Mouse (Mus musculus): ENCODE data around the gene Iscu. TPM values are rescaled to one million over a fixed set of nuclear protein-coding genes. Genes with fewer than 3 reads are reported as not detected.
"Not testable (repeated sequence)": the region's sequence is repeated elsewhere in the genome, so short reads cannot be mapped to it uniquely, and the experiment has no call there.

Gene Iscu
- total RNA-seq, 2 experiments from 2014 or later: 36.4 to 54.9 TPM

DNA sequence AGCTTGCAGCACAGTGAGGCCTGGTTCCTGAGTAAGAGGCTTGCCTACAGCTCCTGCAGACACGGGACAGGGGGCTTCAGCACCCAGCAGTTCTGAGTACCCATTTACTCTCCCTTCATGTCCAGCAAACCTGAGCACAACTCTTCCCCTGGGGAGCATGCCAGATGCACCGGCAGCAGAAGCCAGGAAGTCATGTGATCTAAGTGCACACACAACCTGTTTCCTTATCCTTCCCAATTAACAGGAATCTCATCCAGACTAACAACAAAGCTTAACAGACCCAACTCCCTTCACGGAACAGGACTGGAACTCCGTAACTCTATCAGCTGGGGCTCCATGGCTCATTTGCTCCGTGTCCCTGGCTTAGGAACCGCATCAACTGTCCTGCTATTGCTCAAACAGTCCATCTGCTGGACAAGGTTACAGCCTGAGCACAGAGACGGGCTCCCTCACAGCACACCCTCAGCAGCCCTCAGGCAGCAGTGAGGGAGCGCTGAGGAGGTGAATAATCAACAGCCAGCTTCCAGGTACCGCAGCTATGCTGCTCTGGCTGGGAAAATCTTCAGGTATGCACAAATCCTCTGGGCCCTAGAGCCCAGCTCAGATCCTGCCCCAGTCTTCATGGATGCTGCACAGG is 20.9 kb upstream of the Iscu start:
- no peak for ATAC-seq (replicated peaks; ENCODE audit: low FRiP score, poor library complexity, severe bottlenecking)

DNA sequence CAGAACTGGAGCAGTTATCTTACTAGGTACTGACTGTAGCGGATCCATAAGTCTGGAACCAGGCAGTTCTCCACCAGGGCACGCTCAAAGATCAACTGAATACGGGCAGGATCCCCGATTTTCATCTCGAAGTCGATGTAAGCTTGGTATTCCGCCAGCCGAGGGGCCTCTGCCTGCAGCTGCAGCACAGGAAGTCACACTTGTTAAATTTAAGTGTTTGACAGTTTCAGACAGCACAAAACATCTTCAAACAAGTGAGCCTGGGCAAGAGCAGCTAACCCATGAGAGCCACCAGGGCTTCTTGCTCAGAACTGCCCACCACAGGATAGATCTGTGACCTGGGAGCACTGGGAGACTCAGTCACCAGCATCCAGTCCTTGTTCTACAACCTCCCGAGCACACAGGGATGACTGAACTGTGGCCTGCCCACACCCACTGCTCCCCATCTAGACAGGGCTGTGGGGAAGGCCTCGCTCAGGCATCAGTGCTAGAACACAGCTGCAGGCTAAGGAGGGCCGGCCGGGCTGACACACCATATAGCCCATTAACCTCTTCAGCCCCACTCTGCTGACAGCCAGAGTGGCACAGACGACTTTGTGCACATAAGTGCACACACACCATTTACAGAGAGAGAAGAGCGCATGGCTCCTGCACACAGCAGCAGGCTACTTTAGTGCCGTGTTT is 17.1 kb upstream of the Iscu start:
- ATAC-seq (replicated peaks; ENCODE audit: low FRiP score, poor library complexity, severe bottlenecking): no peak

DNA sequence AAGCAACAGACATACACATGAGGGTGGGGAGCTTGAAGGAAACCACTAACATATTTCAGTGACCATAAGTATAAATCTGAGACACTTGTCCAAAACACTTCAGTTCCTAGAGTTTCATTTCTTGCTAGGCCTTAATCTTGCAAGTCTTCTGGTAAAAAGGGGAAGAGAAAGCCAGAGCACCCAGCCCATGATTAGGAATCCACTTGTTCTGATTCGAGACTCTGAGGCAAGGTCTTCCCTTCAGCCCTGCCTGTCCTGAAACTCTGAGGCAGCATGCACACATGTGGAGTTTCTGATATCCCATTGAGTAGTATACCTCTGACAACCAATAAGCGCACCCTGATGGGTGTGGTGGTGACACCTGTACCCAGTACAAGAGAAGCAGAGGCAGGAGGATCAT is 11.0 kb upstream of the Iscu start:
- ATAC-seq (replicated peaks; ENCODE audit: low FRiP score, poor library complexity, severe bottlenecking): no peak

DNA sequence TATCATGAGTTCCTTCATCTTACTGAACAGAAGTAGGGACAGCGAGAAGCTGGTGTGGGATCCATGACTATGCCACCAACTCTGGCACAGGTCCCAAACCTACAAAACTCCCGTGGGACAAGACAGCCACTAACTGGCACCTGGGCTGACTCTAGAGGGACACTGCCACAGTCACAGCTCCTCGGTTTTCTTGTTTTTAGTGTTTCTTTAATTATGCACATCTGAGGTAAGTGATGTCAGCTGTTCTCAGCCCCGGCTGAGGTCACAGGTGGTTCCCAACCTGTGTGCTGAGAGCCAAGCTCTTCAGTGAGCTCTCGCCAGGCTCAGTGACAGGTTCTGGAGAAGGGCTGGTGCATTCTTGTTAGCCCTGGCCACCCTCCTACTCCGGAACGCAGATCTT is 8.1 kb upstream of the Iscu start:
- ATAC-seq (replicated peaks; ENCODE audit: low FRiP score, poor library complexity, severe bottlenecking): no peak

DNA sequence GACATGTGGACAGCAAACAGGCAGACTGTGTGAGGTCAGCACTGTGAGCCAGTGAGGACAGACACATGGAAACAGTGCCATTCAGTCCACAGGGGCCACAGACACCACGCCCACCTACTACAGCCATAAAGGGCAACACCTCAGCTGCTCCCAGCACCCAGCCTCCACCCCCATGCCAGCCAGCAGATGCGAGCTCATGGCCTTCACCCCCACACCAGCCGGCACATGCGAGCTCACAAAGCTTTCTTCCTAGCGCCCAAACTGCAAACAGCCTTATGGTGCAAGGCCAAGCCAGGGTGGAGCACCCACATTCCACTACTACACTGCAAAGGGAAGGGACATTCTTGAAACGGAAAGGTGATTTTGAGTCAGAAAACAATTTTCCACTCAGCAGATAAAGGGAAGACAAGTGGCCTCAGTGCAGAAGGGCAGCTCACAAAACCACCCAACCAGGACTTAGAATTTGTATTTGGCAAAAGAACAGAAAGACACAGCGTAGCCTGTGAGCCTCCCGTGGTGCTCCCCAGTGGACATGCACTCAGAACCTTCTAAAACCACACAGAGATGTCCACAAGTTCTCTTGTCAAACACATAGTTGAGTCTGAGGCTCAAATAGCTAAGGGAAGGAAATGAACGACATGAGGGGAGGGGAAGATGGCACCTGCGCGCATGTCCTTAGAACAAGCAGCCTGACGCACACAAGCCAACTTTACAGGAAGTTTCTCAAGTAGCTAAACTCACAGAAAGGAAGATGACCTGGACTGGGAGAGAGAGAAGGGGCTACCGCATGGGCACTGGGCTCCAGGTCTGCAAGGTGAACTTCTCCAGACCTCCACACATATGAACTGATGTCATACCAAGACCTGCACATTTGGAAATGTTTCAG is 6.7 kb upstream of the Iscu start:
- ATAC-seq (replicated peaks; ENCODE audit: low FRiP score, poor library complexity, severe bottlenecking): no peak

DNA sequence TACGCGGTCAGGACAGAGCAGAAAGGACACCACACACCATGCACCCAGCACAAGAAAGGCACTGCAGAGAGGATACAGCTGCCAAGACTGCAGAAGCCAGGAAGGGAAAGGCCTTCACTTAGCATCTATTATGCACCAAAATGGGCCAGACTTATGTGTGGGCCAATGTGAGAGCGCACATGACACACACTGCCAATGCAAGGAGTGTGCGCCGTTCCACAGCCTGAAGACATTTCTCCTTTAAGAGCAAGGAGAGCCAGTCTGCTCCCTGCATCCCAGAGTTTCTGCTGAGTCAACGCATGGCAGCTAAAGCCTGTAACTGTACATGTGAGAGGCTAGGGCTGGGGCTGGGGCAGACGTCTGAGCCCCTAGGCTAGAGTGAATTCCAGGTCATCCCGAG is 3.7 kb upstream of the Iscu start:
- ATAC-seq (replicated peaks; ENCODE audit: low FRiP score, poor library complexity, severe bottlenecking): no peak

DNA sequence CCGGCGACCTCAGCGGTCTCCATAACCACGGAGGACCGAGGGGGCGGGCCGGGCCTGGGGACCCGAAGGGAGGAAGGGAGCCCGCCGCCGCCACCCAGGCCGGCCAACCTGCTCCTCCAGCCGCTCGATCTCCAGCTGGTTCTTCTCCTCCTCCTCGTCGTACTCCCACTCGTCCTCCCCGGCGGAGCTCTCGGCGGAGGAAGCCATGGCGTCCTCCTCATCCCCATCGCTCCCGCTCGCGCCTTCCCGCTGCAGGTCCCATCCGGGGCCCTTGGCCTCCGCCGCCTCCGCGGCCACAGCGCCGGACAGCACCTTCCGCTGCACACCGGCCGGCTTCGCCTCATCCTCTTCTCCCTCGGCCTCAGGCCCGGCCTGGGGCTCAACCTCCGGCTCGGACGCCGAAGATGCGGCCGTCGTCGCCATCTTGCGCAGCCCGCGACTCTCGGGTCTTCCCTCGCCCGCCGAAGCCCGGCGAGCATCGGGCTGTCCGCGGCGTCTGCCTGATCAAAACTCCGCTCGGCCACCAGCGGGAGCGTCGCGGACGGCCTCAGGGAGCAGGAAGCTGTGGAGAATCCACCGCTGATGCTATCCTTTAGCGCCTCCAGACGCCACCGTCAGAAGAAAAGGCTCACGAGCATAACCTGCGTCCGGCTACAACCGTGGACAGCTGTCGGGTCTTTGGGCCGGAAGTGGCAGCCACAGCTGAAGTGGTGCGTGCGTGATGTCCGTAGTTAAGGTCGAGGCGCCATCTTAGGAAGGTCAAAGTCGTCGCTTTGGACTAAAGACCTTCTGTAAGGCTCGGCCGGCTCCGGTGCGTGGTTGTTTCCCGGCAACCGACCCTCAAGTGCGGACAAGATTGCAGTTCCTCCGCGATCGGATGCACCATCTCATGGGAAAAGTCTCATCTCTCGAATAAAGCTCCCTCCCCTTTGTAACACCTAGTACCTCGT is 1.1 kb upstream of the Iscu start:
- peak; percentile 81 for ATAC-seq (replicated peaks; ENCODE audit: low FRiP score, poor library complexity, severe bottlenecking)

DNA sequence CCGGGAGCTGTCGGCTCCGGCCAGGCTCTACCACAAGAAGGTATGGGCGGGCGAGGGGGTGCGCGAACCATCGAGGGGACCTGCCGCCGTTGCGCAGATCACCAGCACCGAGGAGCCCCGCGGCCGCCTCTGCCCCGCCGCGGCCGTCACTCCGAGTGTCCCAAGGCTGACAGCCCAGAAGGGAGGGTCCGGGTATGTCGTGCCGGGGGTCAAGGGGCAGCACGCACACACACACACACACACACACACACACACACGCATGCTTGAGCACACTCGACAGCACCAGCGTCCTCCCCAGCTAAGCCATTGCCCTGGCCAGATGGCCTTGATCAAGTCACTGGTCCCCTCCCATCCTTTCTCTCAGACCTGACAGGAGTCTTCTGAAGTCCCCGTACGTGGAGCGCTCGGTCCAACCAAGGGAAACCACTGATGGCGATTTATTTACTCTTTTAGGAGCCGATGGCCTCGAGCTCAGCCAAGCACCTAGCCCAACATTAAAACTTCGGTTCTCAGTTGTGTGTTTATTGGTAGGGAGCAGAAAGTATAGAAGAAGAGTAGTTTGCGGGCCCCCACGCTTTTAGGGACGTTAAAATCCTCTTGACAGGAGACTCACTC is 464 bp downstream of the Iscu start:
- ATAC-seq (replicated peaks; ENCODE audit: low FRiP score, poor library complexity, severe bottlenecking): no peak

DNA sequence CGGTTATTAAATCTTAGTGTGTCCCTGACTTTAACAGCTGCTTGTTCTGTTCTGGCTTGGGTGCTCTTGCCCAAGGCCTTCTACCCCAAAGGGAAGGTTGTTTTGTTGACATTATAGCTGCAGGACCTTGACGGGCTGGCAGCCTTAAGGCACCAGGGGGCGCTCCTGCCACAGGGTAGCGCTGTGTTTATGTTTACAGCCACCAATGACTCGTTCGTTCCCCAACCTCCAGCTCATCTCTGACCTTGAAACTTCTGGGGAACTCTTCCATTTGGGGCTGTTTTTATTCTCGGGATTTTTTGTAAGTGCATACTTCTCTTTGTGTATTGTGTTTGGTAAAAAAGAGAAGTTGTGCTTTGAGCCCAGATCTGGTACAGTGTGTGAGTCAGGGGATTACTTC is 1.1 kb downstream of the Iscu start:
- peak; percentile 70 for ATAC-seq (replicated peaks; ENCODE audit: low FRiP score, poor library complexity, severe bottlenecking)

DNA sequence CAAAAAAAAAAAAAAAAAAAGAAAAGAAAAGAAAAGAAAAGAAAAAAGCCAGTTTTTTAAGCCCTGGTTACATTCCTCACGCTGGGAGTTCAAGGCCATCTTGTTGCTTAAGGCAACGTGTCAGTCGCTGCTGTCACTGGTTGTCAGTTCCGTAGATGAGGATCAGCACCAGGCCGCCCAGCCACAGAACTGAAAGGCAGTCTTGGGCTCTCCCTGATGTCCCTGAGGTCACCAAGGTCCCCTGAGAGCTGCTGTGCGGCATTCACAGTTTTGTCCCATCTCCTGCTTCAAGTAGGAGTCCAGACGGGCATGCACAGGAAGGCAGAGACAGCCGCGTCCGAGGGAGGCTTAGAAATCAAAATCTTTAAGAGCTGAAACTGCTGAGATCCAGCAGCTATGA is 3.0 kb downstream of the Iscu start:
- ATAC-seq (replicated peaks; ENCODE audit: low FRiP score, poor library complexity, severe bottlenecking): no peak

DNA sequence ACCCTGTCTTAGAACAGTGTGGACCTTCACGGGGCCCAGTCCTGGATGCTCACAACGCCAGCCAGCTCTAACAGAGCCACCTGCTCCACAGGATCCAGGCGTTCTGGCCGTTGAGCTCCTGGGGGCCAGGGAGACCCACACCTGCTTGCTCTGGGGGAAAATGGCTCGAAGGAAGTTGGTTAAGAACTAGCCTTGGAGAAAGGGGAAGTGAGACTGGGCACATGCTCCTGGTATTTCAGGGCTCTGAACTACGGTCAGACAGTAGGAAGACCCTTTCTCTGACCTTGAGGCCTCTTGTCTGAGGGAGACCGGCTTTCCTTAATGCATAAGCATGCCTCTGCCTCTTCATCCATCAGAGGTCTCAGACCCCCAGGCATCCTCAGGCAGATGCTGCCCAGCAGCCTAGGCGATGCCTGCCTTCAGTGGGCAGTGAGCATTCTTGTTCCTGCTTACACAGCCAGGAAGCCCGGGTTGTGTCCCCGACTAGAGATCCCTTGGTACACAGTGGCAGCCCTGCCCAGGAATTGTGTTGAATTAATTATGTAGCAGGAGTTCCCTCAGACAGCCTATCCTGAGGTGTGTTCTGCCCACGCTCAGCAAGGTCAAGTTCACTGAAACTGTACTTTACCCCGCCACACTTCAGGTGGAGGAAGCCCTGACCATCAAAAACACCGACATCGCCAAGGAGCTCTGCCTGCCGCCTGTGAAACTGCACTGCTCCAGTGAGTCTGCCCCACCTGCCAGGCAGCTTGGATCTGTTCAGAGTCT is 3.8 kb downstream of the Iscu start:
- ATAC-seq (replicated peaks; ENCODE audit: low FRiP score, poor library complexity, severe bottlenecking): no peak

DNA sequence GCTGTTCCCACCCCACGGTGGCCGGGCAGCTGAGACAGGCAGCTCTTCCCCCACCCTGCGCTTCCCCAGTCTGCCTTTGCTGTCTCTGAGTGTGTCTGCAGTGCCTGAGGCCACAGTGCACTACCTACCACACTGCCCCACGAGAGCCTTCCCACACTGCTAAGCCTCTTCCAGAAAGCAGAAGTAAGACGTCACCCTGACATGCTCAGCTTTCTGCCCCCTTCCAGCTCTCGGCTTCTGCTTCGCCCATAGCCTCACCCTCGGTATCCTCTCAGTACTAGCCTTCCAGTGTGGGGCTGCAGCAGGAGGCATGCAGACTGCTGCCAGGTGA is 4.3 kb downstream of the Iscu start:
- no peak for ATAC-seq (replicated peaks; ENCODE audit: low FRiP score, poor library complexity, severe bottlenecking)

DNA sequence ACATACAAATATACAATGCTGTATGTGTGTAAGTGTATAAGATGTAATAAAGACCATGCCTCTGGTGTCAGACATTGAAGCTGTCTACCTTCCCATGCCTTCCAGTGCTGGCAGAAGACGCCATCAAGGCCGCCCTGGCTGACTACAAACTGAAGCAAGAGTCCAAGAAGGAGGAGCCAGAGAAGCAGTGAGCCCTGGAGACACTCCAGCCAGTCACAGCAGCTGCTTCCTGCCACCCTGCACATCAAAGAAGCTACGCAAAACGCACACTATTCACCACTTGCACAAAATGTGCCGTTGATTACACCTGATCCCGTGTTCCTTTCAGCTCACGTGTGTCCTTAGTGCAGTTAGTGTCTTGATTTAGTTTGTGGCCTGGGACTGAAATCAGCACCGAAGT is 5.2 kb downstream of the Iscu start:
- not testable (repeated sequence) for ATAC-seq (replicated peaks; ENCODE audit: low FRiP score, poor library complexity, severe bottlenecking)

DNA sequence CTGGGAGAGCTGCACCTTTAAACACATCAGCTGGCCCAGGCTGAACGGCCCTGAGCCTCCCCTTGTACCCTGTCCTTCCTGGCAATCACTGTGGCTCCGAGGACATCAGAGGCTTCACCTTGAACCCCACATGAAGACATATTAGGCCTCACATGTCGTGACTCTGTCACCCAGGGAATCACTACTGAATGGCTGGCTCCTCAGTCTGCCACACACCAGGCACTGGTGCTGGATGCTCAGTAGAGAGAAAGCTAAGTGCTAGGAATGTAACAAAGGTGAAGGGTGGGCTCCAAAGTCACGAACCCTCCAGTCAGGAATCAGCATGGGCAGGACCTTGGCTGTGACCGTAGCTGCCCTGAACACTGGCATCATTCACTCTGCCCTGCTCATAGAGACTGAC is 7.0 kb downstream of the Iscu start:
- ATAC-seq (replicated peaks; ENCODE audit: low FRiP score, poor library complexity, severe bottlenecking): no peak

DNA sequence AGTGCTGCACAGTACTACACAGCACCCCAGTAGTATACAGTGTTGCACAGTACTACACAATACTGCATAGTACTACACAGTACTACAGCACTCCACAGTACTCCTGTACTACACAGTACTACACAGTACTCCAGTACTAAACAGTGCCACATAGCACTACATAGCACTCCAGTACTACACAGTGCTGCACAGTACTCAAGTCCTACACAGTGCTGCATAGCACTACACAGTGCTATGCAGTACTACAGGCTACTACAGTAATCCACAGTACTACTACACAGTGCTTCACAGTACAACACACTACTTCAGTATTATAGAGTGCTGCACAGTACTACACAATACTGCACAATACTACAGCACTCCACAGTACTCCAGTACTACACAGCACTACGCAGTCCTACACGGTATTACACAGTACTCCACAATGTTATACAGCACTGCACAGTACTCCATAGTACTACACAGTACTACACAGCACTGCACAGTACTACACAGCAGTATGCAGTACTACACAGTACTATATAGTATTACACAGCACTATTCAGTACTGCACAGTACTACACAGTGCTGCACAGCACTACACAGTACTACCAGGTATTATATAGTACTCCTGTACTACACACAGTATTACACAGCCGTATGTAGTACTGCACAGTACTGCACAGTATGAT is 7.7 kb downstream of the Iscu start:
- peak; percentile 33; the same call in 1 of the 2 replicates for ATAC-seq (replicated peaks; ENCODE audit: low FRiP score, poor library complexity, severe bottlenecking)

DNA sequence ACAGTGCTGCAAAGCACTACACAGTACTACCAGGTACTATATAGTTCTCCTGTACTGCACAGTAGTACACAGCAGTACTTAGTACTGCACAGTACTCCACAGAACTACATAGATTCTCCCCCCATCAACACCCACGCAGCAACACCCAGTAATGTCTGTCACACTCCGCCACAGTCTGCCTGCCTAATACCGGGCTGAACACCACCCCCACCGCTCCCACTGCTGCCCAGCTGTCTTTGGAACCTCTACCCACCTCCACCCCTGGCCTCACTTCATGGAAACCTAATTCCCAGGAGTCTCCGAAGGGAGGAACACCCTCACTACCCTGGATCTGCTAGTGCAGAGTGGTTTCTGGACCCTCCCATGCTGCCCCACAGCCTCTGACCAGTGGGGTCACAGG is 8.2 kb downstream of the Iscu start:
- no peak for ATAC-seq (replicated peaks; ENCODE audit: low FRiP score, poor library complexity, severe bottlenecking)

DNA sequence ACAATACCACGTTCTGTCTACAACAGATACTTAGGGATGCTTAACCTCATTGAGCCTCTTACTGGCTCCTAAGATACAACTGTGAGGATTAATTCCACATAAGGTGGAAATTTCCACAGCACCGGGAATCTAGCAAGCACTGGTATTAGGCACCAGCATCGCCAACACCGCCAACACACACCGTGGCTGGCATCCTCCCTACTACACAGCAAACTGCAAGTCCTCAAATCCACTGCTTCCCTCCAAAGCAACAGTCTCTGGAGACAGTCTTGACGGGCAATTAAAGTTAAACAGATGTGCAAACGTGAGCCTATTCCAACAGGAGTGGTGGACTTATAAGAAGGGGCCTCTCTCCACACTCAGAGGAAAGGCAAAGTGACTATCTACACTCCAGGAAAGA is 8.7 kb downstream of the Iscu start:
- no peak for ATAC-seq (replicated peaks; ENCODE audit: low FRiP score, poor library complexity, severe bottlenecking)

DNA sequence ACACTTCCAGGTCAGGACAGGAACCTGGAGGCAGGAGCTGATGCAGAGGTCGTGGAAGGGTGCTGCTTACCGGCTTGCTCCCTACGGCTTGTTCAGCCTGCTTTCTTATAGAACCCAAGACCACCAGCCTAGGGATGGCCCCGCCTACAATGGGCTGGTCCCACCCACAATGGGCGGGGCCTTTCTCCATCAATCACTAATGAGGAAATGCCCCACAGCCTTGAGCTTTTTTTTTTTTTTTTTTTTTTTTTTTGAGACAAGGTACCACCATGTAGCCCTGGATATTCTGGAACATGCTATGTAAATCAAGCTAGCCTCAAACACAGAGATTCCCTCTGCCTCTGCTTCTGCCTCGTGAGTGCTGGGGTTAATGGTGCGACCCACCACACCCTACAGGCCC is 9.3 kb downstream of the Iscu start:
- ATAC-seq (replicated peaks; ENCODE audit: low FRiP score, poor library complexity, severe bottlenecking): no peak
